Mouse (Mus musculus): ENCODE results near the gene Cfhr2. TPM values are rescaled to one million over a fixed set of nuclear protein-coding genes. Genes with fewer than 3 reads are reported as not detected.

Gene Cfhr2
- not detected for polyA plus RNA-seq (2017; shearing (Covaris generic))

DNA sequence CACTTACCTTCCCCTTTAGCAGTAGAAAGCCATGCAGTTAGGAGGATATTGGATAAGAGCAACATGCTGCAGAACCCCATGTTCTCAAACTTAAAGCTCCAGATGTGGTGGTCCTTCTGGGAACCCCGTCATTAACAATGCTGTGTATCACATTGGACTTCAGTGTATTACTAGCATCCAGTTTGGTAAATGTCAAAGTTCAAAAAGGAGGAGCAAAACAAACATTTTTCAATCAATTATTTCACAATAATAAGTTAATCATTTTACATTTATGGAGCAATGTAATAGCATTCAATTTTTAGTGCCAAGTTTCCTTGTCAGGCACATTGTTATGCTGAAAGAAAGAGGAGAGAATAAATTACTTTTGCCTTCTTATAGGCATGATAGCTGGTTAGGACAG lies at the start of gene Cfhr2:
Gene Cfhr2 (minus strand): TSS at position 155 of the 400 bp plus-strand sequence.

DNA sequence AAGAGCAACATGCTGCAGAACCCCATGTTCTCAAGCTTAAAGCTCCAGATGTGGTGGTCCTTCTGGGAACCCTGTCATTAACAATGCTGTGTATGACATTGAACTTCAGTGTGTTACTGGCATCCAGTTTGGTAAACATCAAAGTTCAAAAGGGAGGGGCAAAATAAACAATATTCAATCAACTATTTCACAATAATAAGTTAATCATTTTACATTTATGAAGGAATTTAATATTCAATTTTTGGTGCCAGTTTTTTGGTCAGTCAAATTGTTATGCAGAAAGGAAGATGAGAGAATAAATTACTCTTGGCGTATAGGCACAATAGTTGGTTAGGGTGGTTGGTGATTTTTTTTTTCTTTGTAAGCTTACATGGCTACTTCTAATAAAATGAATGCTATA lies 77.4 kb downstream of the Cfhr2 start, which contains the start of gene Gm4788:
Gene Gm4788 (minus strand): TSS at position 101 of the 400 bp plus-strand sequence.

Other genes with a start within 250 kb of the Cfhr2 start
- gene Gm4788, start 77.5 kb downstream of the Cfhr2 start, polyA plus RNA-seq (2017; shearing (Covaris generic)): not detected

Data from activated CD4-positive, CD25-positive, alpha-beta regulatory T cell (primary cell).